Mouse (Mus musculus) kidney, embryonic 15.5 days (tissue): ENCODE data around the gene Syn3. TPM values are rescaled to one million over a fixed set of nuclear protein-coding genes. Genes with fewer than 3 reads are reported as not detected.

Experiments
- ATAC-seq: fragments of 200-750 bp; cut with Nextera tagmentation; replicated peaks from 2 replicates; pipeline ENCODE4 v1.8.0; 2017; ENCODE audit warnings: moderate TSS enrichment; ENCODE audit not compliant: low FRiP score
- H3K27ac ChIP-seq: fragments of 300-500 bp; sonication (generic); 2 replicates; pipeline ENCODE4 v1.5.1; 2015; ENCODE audit warnings: mild to moderate bottlenecking, inconsistent platforms
- H3K27me3 ChIP-seq: fragments of 300-500 bp; sonication (generic); 2 replicates; pipeline ENCODE4 v1.6.1; 2015; ENCODE audit warnings: inconsistent platforms
- H3K36me3 ChIP-seq: fragments of 300-500 bp; sonication (generic); 2 replicates; pipeline ENCODE4 v1.6.1; 2015; ENCODE audit warnings: inconsistent platforms
- H3K4me1 ChIP-seq: fragments of 300-500 bp; sonication (generic); 2 replicates; pipeline ENCODE4 v1.6.1; 2015; ENCODE audit warnings: inconsistent platforms
- H3K4me2 ChIP-seq: fragments of 300-500 bp; sonication (generic); 2 replicates; pipeline ENCODE4 v1.6.1; 2015; ENCODE audit warnings: moderate library complexity, mild to moderate bottlenecking, inconsistent platforms
- H3K4me3 ChIP-seq: fragments of 300-500 bp; sonication (generic); replicated peaks from 2 replicates; pipeline ENCODE4 v1.5.1; 2015; ENCODE audit warnings: mild to moderate bottlenecking, inconsistent platforms
- H3K9ac ChIP-seq: fragments of 300-500 bp; sonication (generic); 2 replicates; pipeline ENCODE4 v1.6.1; 2015; ENCODE audit warnings: mild to moderate bottlenecking, inconsistent platforms
- H3K9me3 ChIP-seq: fragments of 300-500 bp; sonication (generic); replicated peaks from 2 replicates; pipeline ENCODE4 v1.6.1; 2016; ENCODE audit warnings: inconsistent platforms
- WGBS: fragments of 180-500 bp; shearing (Covaris S2); methylation state at CpG from one replicate; pipeline ENCODE4 v1.1.7; 2015; ENCODE audit warnings: mixed read lengths; 5-methylcytosine and 5-hydroxymethylcytosine counted together
- polyA plus RNA-seq: library from polyadenylated mRNA; unstranded; fragments of >200 nt; fragmentation: Nextera tagmentation; extraction: Ambion mirVana; gene quantifications from 2 replicates; pipeline ENCODE4 v1.2.1, GENCODE M21; 2015

Gene Syn3
- polyA plus RNA-seq, 1 experiment from 2014 or later, result 8.1 TPM

- Histone ChIP-seq H3K36me3 (no peaks in the 10 kb centered on the region), H3K9me3 (no peaks in the 10 kb centered on the region), H3K4me3 (no peak overlapping the region), H3K27ac (no peak overlapping the region), H3K27me3 (no peaks in the 10 kb centered on the region), H3K4me1 (peaks cover 14% of the 10 kb centered on the region), H3K4me2 (no peak overlapping the region), H3K9ac (no peak overlapping the region)
- ATAC-seq, result no peak
- WGBS, result 76% methylated on average over 2 of the region's 2 CpGs
Measured at GRCm38 (mm10) chr10:86168084-86168483, 330.6 kb downstream of the Syn3 start.

- H3K4me2 ChIP-seq, result no peak overlapping the region
- H3K27me3 ChIP-seq, result no peaks in the 10 kb centered on the region
- H3K4me3 ChIP-seq, result no peak overlapping the region
- peaks cover 17% of the 10 kb centered on the region for H3K4me1 ChIP-seq
- H3K9me3 ChIP-seq, result no peaks in the 10 kb centered on the region
- H3K36me3 ChIP-seq, result no peaks in the 10 kb centered on the region
- H3K27ac ChIP-seq, result peak overlapping the region; percentile 67
- 14% methylated on average over 4 of the region's 4 CpGs for WGBS
- ATAC-seq, result 0 out of 2 replicates have a peak, but pooled peaks have one; percentile 36
- no peak overlapping the region for H3K9ac ChIP-seq
Measured at GRCm38 (mm10) chr10:86166854-86167268, 331.8 kb downstream of the Syn3 start.

DNA sequence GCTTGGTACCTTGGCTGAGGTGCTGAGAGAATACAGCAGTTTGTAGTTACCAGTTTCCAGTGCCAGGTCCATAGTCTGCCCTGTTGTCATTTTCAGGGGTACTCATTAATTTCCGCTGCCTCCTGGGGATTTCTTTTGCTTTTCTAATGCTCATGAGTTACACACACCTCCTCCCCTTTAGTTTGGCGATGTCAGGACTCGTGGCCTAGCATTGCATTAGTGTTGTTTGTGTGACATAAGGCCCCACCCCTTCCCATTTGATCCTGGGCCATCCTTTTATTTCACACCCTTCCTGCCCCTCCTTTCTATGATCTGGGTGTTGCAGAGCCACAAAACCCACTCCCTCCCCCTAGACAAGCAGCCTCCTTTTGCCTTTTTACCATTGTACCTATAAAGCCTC lies 334.6 kb downstream of the Syn3 start:
- H3K27ac ChIP-seq, result no peak overlapping the region
- no peaks in the 10 kb centered on the region for H3K9me3 ChIP-seq
- 51% methylated on average over 3 of the region's 3 CpGs for WGBS

DNA sequence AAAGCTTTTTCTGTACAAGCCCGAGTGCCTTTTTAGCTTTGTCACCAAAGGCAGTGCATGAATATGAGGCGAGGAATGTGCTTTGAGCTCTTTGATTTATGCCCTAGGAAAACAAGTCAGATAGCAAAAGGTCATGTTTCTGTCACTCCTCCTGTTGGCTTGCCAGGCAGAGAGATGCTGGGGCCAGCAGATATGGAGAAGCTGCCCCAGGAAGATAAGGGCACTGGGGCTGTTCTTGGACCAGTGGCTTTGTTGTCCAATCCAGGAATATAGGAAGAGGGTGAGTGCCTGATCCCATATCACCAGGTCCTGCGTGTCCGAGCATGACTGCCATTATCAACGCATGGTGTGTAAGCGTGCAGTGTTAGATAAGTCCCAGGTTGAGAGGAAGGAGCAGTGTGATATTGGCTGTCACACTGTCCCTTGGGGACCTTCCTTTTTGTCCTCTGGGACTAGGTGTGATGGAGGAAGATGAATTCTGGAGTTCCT lies 336.9 kb downstream of the Syn3 start:
- no peak overlapping the region for H3K4me3 ChIP-seq
- H3K4me1 ChIP-seq, result peaks cover 29% of the 10 kb centered on the region
- no peaks in the 10 kb centered on the region for H3K36me3 ChIP-seq
- no peaks in the 10 kb centered on the region for H3K27me3 ChIP-seq
- ATAC-seq, result no peak
- H3K4me2 ChIP-seq, result no peak overlapping the region
- H3K9ac ChIP-seq, result no peak overlapping the region
- no peaks in the 10 kb centered on the region for H3K9me3 ChIP-seq
- no peak overlapping the region for H3K27ac ChIP-seq
- WGBS, result 49% methylated on average over 6 of the region's 6 CpGs

More for the DNA sequence above, 334.6 kb downstream of the Syn3 start:
- H3K9ac ChIP-seq, result no peak overlapping the region
- no peaks in the 10 kb centered on the region for H3K36me3 ChIP-seq
- H3K4me3 ChIP-seq, result no peak overlapping the region
- no peak for ATAC-seq
- H3K4me1 ChIP-seq, result peaks cover 30% of the 10 kb centered on the region
- no peak overlapping the region for H3K4me2 ChIP-seq
- no peaks in the 10 kb centered on the region for H3K27me3 ChIP-seq

GRCm38 (mm10) chr10:86158198-86158899 lies 340.3 kb downstream of the Syn3 start:
- no peaks in the 10 kb centered on the region for H3K36me3 ChIP-seq
- no peaks in the 10 kb centered on the region for H3K9me3 ChIP-seq
- no peak overlapping the region for H3K4me3 ChIP-seq
- peaks cover 27% of the 10 kb centered on the region for H3K4me1 ChIP-seq
- ATAC-seq, result peak; percentile 37
- peak overlapping the region; percentile 37 for H3K27ac ChIP-seq
- no peak overlapping the region for H3K9ac ChIP-seq
- H3K27me3 ChIP-seq, result no peaks in the 10 kb centered on the region
- H3K4me2 ChIP-seq, result no peak overlapping the region
- 49% methylated on average over 8 of the region's 8 CpGs for WGBS

- Histone ChIP-seq H3K4me2 (no peak overlapping the region), H3K9ac (no peak overlapping the region), H3K27ac (no peak overlapping the region), H3K36me3 (no peaks in the 10 kb centered on the region), H3K4me3 (no peak overlapping the region), H3K27me3 (no peaks in the 10 kb centered on the region), H3K9me3 (no peaks in the 10 kb centered on the region), H3K4me1 (peaks cover 25% of the 10 kb centered on the region)
- WGBS, result 41% methylated on average over 3 of the region's 3 CpGs
- ATAC-seq, result no peak
Measured at GRCm38 (mm10) chr10:86155344-86155743, 343.4 kb downstream of the Syn3 start.

DNA sequence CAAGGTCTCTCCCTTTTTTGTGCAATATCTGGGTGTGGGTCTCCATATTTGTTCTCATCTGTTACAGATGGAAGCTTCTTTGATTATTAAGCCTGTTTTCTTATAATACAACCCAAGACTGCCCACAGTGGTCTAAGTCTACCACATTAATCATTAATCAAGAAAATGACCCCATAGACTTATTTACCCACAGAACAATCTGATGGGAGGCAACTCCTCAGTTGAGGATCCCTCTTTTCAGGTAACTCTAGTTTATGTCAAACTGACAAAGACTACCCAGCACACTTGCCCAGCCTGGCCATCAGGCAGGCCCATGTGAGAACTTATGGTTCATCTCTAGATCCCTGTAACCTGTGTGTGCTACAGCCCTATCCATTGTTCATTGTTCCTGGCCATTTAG lies 345.5 kb downstream of the Syn3 start:
- no peak for ATAC-seq

DNA sequence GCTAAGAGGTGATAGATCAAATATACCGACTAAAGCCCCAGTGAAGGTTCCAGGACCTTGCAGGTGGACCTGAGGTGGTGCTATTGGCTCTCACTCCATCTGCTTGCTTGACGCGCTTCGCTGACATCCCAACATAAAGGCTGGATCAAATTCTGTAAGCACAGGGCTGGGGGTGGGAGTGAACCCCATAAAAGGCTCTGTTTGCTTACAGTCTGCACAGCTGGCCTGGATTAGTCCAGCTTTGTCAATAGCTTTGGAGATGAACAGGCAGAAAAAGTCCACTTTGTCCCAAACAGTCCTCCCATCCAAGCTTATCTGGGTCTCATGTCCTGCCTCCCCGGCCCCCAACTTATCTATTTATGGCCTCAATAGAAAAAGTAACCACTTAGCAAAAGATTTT lies 347.3 kb downstream of the Syn3 start:
- no peaks in the 10 kb centered on the region for H3K27me3 ChIP-seq
- 36% methylated on average over 5 of the region's 5 CpGs for WGBS
- H3K4me3 ChIP-seq, result no peak overlapping the region
- no peak overlapping the region for H3K9ac ChIP-seq
- no peak overlapping the region for H3K27ac ChIP-seq
- H3K4me1 ChIP-seq, result peaks cover 11% of the 10 kb centered on the region; the same call in 1 of the 2 replicates
- ATAC-seq, result peak; percentile 38; the same call in 1 of the 2 replicates
- H3K36me3 ChIP-seq, result no peaks in the 10 kb centered on the region
- H3K4me2 ChIP-seq, result no peak overlapping the region
- no peaks in the 10 kb centered on the region for H3K9me3 ChIP-seq

More for the DNA sequence above, 345.5 kb downstream of the Syn3 start:
- Histone ChIP-seq H3K36me3 (no peaks in the 10 kb centered on the region), H3K4me3 (no peak overlapping the region), H3K4me1 (peaks cover 13% of the 10 kb centered on the region), H3K27me3 (no peaks in the 10 kb centered on the region), H3K9ac (no peak overlapping the region), H3K9me3 (no peaks in the 10 kb centered on the region), H3K4me2 (no peak overlapping the region), H3K27ac (no peak overlapping the region)

- Histone ChIP-seq H3K9ac (no peak overlapping the region), H3K4me1 (peaks cover 11% of the 10 kb centered on the region; the same call in 1 of the 2 replicates), H3K27ac (no peak overlapping the region), H3K27me3 (no peaks in the 10 kb centered on the region), H3K4me3 (no peak overlapping the region), H3K9me3 (no peaks in the 10 kb centered on the region), H3K36me3 (no peaks in the 10 kb centered on the region), H3K4me2 (no peak overlapping the region)
- ATAC-seq, result no peak
- WGBS, result 33% methylated on average over 1 of the region's 1 CpGs
Measured at GRCm38 (mm10) chr10:86150076-86150475, 348.6 kb downstream of the Syn3 start.

DNA sequence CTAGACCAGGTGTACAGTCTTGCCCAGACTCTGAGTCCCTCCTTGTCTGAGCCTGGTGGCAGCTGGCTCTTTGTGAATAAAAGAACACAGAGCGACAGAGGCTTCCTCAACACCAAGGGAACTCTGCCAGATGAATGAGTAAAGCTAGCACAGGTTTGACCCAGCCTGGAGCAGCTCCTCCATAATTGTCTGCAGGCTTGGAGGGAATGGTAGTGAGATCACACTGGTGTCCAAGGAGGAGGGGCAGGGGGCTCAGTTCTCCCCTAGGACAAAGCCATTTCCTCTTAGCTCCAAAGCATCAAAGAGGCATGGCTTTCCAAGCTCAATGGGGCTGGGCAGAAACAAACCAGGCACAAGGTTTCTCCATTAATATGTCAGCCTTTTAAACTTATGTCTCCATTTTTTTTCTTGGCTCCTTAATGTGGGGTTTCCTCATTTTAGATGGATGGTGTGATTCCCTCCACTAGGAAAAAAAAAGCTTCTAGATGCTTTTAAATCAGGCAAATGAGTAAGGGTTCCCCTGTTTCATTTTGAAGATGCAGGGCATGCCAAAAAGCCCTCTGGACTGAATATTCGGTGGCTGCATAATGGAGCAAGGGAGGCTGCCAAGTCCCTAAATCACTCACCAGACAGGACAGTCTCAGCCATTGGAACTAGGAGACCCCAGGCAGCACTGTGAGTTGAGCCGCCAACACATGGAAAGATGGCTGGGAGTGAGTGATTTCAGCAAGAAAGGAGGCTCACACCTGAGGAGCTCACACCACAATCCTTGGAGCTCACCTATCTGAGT lies 349.5 kb downstream of the Syn3 start:
- no peak overlapping the region for H3K4me2 ChIP-seq
- no peaks in the 10 kb centered on the region for H3K36me3 ChIP-seq
- H3K4me1 ChIP-seq, result peaks cover 11% of the 10 kb centered on the region; the same call in 1 of the 2 replicates
- WGBS, result 48% methylated on average over 3 of the region's 3 CpGs
- no peaks in the 10 kb centered on the region for H3K27me3 ChIP-seq
- no peaks in the 10 kb centered on the region for H3K9me3 ChIP-seq
- peak; percentile 44; the same call in 1 of the 2 replicates for ATAC-seq
- H3K4me3 ChIP-seq, result no peak overlapping the region
- H3K9ac ChIP-seq, result no peak overlapping the region
- H3K27ac ChIP-seq, result peak overlapping the region; percentile 30; the same call in 1 of the 2 replicates

- Histone ChIP-seq H3K4me2 (no peak overlapping the region), H3K36me3 (no peaks in the 10 kb centered on the region), H3K27me3 (no peaks in the 10 kb centered on the region), H3K27ac (0 out of 2 replicates have a peak overlapping the region, but pooled peaks have one; percentile 41), H3K9ac (no peak overlapping the region), H3K9me3 (no peaks in the 10 kb centered on the region), H3K4me1 (peaks cover 8% of the 10 kb centered on the region; the same call in 1 of the 2 replicates), H3K4me3 (no peak overlapping the region)
- 0 out of 2 replicates have a peak, but pooled peaks have one; percentile 29 for ATAC-seq
- WGBS, result 66% methylated on average over 8 of the region's 8 CpGs
Measured at GRCm38 (mm10) chr10:86139061-86139681, 359.5 kb downstream of the Syn3 start.
